Mouse (Mus musculus) forebrain, postnatal 0 days (tissue): ENCODE data around the gene Gabrr2. TPM values are rescaled to one million over a fixed set of nuclear protein-coding genes. Genes with fewer than 3 reads are reported as not detected.

Experiments
- ATAC-seq: fragments of 200-750 bp; cut with Nextera tagmentation; 2 replicates; pipeline ENCODE4 v1.8.0; 2017; ENCODE audit warnings: mild to moderate bottlenecking, moderate library complexity
- DNase-seq: peaks from one replicate; pipeline ENCODE4 v3.0.0-alpha.2; 2015
- H3K27ac ChIP-seq: fragments of 300-500 bp; sonication (generic); 2 replicates; pipeline ENCODE4 v1.5.1; 2014; ENCODE audit warnings: low read depth, mild to moderate bottlenecking, antibody characterized with exemption, low read length, moderate library complexity, mixed read lengths
- H3K27me3 ChIP-seq: fragments of 300-500 bp; sonication (generic); 2 replicates; pipeline ENCODE4 v1.6.1; 2014; ENCODE audit warnings: mild to moderate bottlenecking, low read length, mixed read lengths; ENCODE audit not compliant: insufficient read depth
- H3K36me3 ChIP-seq: fragments of 300-500 bp; sonication (generic); 2 replicates; pipeline ENCODE4 v1.6.1; 2014; ENCODE audit warnings: mild to moderate bottlenecking, moderate library complexity; ENCODE audit not compliant: insufficient read depth
- H3K4me1 ChIP-seq: fragments of 300-500 bp; sonication (generic); 2 replicates; pipeline ENCODE4 v1.6.1; 2014; ENCODE audit warnings: antibody characterized with exemption; ENCODE audit not compliant: insufficient read depth
- H3K4me2 ChIP-seq: fragments of 300-500 bp; sonication (generic); 2 replicates; pipeline ENCODE4 v1.6.1; 2014; ENCODE audit warnings: low read depth, mild to moderate bottlenecking, moderate library complexity
- H3K4me3 ChIP-seq: fragments of 300-500 bp; sonication (generic); 2 replicates; pipeline ENCODE4 v1.5.1; 2014; ENCODE audit warnings: low read depth, low read length, mixed read lengths
- H3K9ac ChIP-seq: fragments of 300-500 bp; sonication (generic); 2 replicates; pipeline ENCODE4 v1.6.1; 2014; ENCODE audit warnings: mild to moderate bottlenecking
- H3K9me3 ChIP-seq: fragments of 300-500 bp; sonication (generic); 2 replicates; pipeline ENCODE4 v1.6.1; 2016; ENCODE audit warnings: low read length
- CTCF ChIP-seq: sonication (generic); IDR thresholded peaks from 2 replicates; pipeline ENCODE4 v1.5.1; 2016; ENCODE audit warnings: antibody characterized with exemption, control low read depth, low read depth
- WGBS: fragments of 180-500 bp; shearing (Covaris S2); extraction: QIAGEN DNeasy Blood & Tissue Kit; methylation state at CpG from one replicate; pipeline ENCODE4 v1.1.7; 2014; 5-methylcytosine and 5-hydroxymethylcytosine counted together
- polyA plus RNA-seq: library from polyadenylated mRNA; unstranded; fragments of >200 nt; fragmentation: Nextera tagmentation; extraction: Ambion mirVana; gene quantifications from 2 replicates; pipeline ENCODE4 v1.2.1, GENCODE M21; 2015
- total RNA-seq: library from RNA; depleted of rRNA; stranded (reverse); fragments of >200 nt; gene quantifications from 2 replicates; pipeline ENCODE4 v1.2.3, GENCODE M21; 2014

The Gabrr2 gene
- total and polyA plus RNA-seq, 2 experiments from 2014 or later = not detected

GRCm38 (mm10) chr4:33032045-33032444 is 30.8 kb upstream of the Gabrr2 start:
- DNase-seq (no peak), ATAC-seq (no peak)
- H3K27ac ChIP-seq = peak overlapping the region; percentile 99; the same call in 1 of the 2 replicates
- H3K27me3 ChIP-seq = no peaks in the 10 kb centered on the region
- no peaks in the 10 kb centered on the region for H3K9me3 ChIP-seq
- peak overlapping the region; percentile 70 for H3K4me2 ChIP-seq
- H3K9ac ChIP-seq = peak overlapping the region; percentile 95
- peaks cover 7% of the 10 kb centered on the region; the same call in 1 of the 2 replicates for H3K4me1 ChIP-seq
- peaks cover 14% of the 10 kb centered on the region for H3K36me3 ChIP-seq
- TF ChIP-seq CTCF = no peak
- H3K4me3 ChIP-seq = peak overlapping the region; percentile 62
- 2% methylated on average over 4 of the region's 4 CpGs for WGBS

DNA sequence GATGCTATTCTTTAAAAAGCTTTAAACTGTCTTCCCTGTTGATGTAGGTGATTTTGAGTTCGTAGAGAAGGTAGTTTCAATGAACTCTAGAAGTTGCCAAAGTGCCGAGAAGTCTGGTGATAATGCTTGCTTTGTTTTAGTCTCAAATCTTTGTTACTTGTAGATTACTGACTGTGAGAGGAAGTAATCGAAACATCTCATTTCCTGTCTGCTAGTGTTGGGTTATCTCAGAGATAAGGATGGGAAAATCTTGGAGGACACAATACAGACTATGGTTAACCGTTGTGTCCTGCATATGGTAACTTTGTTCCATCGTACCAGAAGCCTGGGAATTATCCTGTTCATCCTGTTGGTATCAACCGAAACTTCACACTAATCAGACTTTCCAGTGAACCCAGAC is 29.3 kb upstream of the Gabrr2 start:
- ATAC-seq (no peak), DNase-seq (no peak)
- peaks cover 15% of the 10 kb centered on the region for H3K36me3 ChIP-seq
- no peak overlapping the region for H3K4me2 ChIP-seq
- no peak overlapping the region for H3K9ac ChIP-seq
- no peaks in the 10 kb centered on the region for H3K27me3 ChIP-seq
- H3K27ac ChIP-seq = no peak overlapping the region
- no peak overlapping the region for H3K4me3 ChIP-seq
- H3K4me1 ChIP-seq = peaks cover 7% of the 10 kb centered on the region; the same call in 1 of the 2 replicates
- 85% methylated on average over 6 of the region's 6 CpGs for WGBS
- no peak for TF ChIP-seq CTCF
- H3K9me3 ChIP-seq = no peaks in the 10 kb centered on the region

DNA sequence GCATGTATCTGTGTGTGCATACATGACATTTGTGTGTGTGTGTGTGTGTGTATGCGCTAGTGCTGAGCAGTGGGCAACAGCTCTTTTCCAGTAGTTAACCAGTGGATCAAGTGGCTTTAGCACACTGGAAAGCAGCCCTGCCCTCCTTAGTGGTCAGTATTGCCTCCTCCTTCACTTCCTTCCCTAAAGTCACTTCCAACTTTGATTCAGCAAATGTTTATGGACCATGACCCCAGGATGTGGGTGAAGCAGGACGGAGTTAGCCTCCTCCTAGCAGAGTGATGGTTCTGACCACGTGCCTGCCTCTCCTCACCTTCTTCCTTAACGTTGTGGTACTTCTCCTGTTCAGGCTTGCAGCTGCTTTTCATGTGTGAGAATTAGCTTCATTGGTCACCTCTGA is 23.0 kb upstream of the Gabrr2 start:
- no peaks in the 10 kb centered on the region for H3K4me1 ChIP-seq
- H3K27ac ChIP-seq = no peak overlapping the region
- H3K27me3 ChIP-seq = no peaks in the 10 kb centered on the region
- no peak for DNase-seq
- ATAC-seq = no peak
- no peak overlapping the region for H3K9ac ChIP-seq
- no peak overlapping the region for H3K4me3 ChIP-seq
- no peak for TF ChIP-seq CTCF
- peaks cover 59% of the 10 kb centered on the region for H3K36me3 ChIP-seq
- 94% methylated on average over 4 of the region's 4 CpGs for WGBS
- no peaks in the 10 kb centered on the region for H3K9me3 ChIP-seq
- H3K4me2 ChIP-seq = no peak overlapping the region

DNA sequence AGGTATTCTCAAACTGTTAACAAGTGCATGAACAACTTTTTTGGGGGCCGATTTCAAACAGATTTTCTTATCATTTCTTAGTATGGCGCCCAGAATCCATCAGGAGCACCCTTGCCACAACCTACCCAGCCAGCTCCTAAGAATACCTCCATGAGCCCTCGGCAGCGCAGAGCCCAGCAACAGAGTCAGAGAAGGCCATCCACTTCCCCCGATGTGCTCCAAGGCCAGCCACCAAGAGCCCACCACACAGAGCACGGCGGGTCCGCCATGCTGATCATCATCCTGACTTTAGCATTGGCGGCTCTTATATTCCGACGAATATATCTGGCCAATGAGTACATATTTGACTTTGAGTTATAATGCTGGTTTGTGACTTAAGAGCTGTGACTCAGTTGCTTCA is 13.2 kb upstream of the Gabrr2 start:
- no peak overlapping the region for H3K27ac ChIP-seq
- WGBS = 97% methylated on average over 11 of the region's 11 CpGs
- H3K4me2 ChIP-seq = no peak overlapping the region
- no peaks in the 10 kb centered on the region for H3K27me3 ChIP-seq
- H3K36me3 ChIP-seq = peaks cover 49% of the 10 kb centered on the region
- ATAC-seq (no peak), DNase-seq (no peak)
- no peaks in the 10 kb centered on the region for H3K4me1 ChIP-seq
- no peak for TF ChIP-seq CTCF
- no peak overlapping the region for H3K4me3 ChIP-seq
- H3K9me3 ChIP-seq = no peaks in the 10 kb centered on the region
- no peak overlapping the region for H3K9ac ChIP-seq

DNA sequence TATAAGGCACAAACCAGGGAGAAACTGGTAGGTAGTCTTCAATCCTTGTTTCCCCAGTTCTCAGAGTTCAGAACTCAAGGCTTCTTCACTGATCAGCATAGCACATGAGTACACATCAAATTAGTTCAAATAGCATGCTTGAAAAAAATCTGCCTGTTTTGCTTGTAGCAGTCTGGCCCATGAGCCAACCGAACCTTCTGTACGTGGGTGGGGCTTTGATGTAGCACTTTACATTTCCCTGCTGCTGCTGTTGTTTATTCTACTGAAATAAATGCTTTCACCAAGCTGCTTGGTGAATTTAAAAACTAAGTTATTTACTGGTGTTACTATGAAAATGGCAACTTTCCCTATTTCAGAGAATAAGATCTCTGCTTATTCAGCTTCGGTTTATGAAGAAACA is 10.7 kb upstream of the Gabrr2 start:
- ATAC-seq (no peak), DNase-seq (no peak)
- H3K9ac ChIP-seq = no peak overlapping the region
- no peaks in the 10 kb centered on the region for H3K27me3 ChIP-seq
- no peaks in the 10 kb centered on the region for H3K9me3 ChIP-seq
- no peak overlapping the region for H3K4me3 ChIP-seq
- no peak overlapping the region for H3K27ac ChIP-seq
- no peaks in the 10 kb centered on the region for H3K4me1 ChIP-seq
- H3K36me3 ChIP-seq = peaks cover 28% of the 10 kb centered on the region
- no peak overlapping the region for H3K4me2 ChIP-seq
- 84% methylated on average over 3 of the region's 3 CpGs for WGBS
- TF ChIP-seq CTCF = no peak

DNA sequence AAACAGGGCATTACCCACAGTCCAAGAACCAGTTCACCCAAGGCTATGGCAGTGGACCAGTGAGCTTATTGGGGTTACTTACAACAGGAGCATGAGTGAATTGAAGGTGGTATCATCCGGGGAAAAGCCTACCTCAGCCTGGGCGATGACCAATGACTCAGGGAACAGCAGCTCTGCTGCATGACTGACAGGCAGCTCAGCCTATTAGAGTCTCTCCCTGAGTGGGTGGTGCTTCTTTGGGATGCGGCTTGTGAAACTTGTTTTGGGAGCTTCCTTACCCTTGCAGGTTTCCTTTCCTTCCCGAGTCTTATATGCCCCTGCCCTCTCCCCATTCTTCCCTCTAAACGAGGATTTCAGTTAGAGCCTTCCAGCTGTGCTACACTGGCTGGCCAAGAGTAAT is 10.1 kb upstream of the Gabrr2 start:
- Histone ChIP-seq H3K9ac (no peak overlapping the region), H3K36me3 (peaks cover 28% of the 10 kb centered on the region), H3K4me3 (no peak overlapping the region), H3K27ac (no peak overlapping the region), H3K4me1 (no peaks in the 10 kb centered on the region), H3K4me2 (no peak overlapping the region), H3K27me3 (no peaks in the 10 kb centered on the region), H3K9me3 (no peaks in the 10 kb centered on the region)
- no peak for TF ChIP-seq CTCF
- peak; percentile 43 for DNase-seq
- ATAC-seq = peak; percentile 42
- WGBS = 87% methylated on average over 5 of the region's 5 CpGs

GRCm38 (mm10) chr4:33054426-33054825 is 8.4 kb upstream of the Gabrr2 start:
- ATAC-seq (no peak), DNase-seq (no peak)
- Histone ChIP-seq H3K36me3 (peaks cover 14% of the 10 kb centered on the region; the same call in 1 of the 2 replicates), H3K9me3 (no peaks in the 10 kb centered on the region), H3K9ac (no peak overlapping the region), H3K27me3 (no peaks in the 10 kb centered on the region), H3K4me3 (no peak overlapping the region), H3K4me1 (no peaks in the 10 kb centered on the region), H3K27ac (no peak overlapping the region), H3K4me2 (no peak overlapping the region)
- TF ChIP-seq CTCF = no peak

DNA sequence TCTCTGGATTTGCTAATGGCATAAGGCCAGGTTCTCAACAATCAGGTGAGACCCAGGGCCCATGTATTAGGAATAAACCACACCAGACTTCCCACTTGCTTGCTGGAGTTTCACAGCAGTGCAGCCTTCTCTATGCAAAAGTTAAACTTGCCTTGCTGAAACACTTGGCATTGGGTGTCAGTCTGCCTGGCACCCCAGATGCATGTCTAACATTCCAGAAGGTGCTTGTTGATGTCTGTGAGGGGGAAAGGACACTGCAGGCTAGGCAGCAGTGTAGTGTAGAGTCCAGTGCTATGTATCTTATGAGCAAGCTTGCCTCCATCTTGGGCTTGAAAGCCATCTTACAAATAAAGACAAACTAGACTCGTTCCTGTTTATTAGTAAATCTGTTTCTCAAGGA is 6.5 kb upstream of the Gabrr2 start:
- WGBS = 86% methylated on average over 1 of the region's 1 CpGs
- no peak overlapping the region for H3K27ac ChIP-seq
- no peaks in the 10 kb centered on the region for H3K27me3 ChIP-seq
- H3K4me1 ChIP-seq = no peaks in the 10 kb centered on the region
- no peaks in the 10 kb centered on the region for H3K9me3 ChIP-seq
- TF ChIP-seq CTCF = no peak
- peaks cover 14% of the 10 kb centered on the region; the same call in 1 of the 2 replicates for H3K36me3 ChIP-seq
- ATAC-seq (no peak), DNase-seq (no peak)
- no peak overlapping the region for H3K9ac ChIP-seq
- no peak overlapping the region for H3K4me2 ChIP-seq
- H3K4me3 ChIP-seq = no peak overlapping the region
